Mouse (Mus musculus): Measurements from ENCODE around the gene Ist1. TPM values are rescaled to one million over a fixed set of nuclear protein-coding genes. Genes with fewer than 3 reads are reported as not detected.

The Ist1 gene
- polyA plus RNA-seq, 1 experiment, result 44.1 TPM

DNA sequence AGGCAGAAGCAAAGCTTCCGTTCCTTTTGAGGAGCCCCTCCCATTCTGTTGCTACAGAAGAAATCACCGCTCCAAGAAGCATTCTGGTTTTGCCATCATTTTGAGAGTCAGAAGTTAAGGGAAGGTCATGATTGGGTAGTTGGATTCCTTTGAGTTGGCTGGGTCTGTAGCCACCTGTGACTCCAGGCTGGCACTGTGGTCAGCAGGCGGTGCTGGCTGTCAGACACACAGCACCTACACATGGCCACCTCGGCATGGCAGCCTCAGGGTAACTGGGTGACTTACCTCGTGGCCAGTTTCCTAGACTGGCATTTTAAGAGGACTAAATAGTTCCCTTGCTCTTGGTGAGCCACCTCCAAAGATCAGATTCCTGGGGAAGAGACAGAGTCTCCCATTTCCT lies 51.8 kb downstream of the Ist1 start:
- Histone ChIP-seq H3K36me3 (ENCODE audit: control insufficient read depth, insufficient read depth) (no peaks in the 10 kb centered on the region), H3K79me2 (ENCODE audit: control insufficient read depth, insufficient read depth) (no peaks in the 10 kb centered on the region), H3ac (ENCODE audit: control insufficient read depth, insufficient read length) (no peak overlapping the region), H3K4me3 (no peak overlapping the region), H3K4me2 (ENCODE audit: low read depth) (no peak overlapping the region), H3K27me3 (ENCODE audit: control insufficient read depth, insufficient read depth, insufficient read length) (peaks cover 12% of the 10 kb centered on the region)
- peak in 2 of 3 experiments; percentile 29 to 52 for TF ChIP-seq MYOG (IDR thresholded peaks at IDR 0.05; ENCODE audit: control insufficient read depth in 1 of 3, insufficient read depth in 1 of 3, insufficient read length in 2 of 3, low read depth in 2 of 3)
- peak in 2 of 3 experiments; percentile 32 to 78 for TF ChIP-seq MYOD1 (IDR thresholded peaks at IDR 0.05; ENCODE audit: control insufficient read depth in 1 of 3, insufficient read length in 2 of 3, low read depth in 2 of 3)
- no peak for TF ChIP-seq E2F4 (IDR thresholded peaks at IDR 0.05; ENCODE audit: insufficient read depth)

DNA sequence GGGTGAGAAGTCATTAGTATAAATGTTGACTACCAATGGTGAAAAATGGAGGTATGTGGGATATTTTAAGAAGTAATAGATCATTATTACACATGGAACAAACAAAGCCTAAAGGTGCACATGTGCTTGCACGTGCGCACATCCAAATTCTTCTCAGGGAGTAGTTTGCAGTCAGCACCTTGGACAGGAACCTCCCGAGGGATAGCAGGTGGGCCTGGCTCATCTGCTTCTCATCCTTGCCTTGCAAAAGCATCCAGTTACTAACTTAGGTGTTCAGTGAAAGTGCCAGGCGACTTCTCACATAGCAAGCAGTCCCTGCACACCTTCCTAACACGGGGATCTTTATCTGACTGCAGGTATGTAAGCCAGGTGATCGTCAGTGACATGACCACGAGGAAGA lies 52.6 kb downstream of the Ist1 start:
- H3K79me2 ChIP-seq (ENCODE audit: control insufficient read depth, insufficient read depth), result no peaks in the 10 kb centered on the region
- no peaks in the 10 kb centered on the region for H3K36me3 ChIP-seq (ENCODE audit: control insufficient read depth, insufficient read depth)
- no peak overlapping the region for H3ac ChIP-seq (ENCODE audit: control insufficient read depth, insufficient read length)
- H3K4me2 ChIP-seq (ENCODE audit: low read depth), result no peak overlapping the region
- H3K27me3 ChIP-seq (ENCODE audit: control insufficient read depth, insufficient read depth, insufficient read length), result peaks cover 10% of the 10 kb centered on the region
- no peak overlapping the region for H3K4me3 ChIP-seq
- TF ChIP-seq SRF (IDR thresholded peaks at IDR 0.05; ENCODE audit: control insufficient read depth, insufficient read length, low read depth) (no peak), MYOD1 (IDR thresholded peaks at IDR 0.05; ENCODE audit: control insufficient read depth in 1 of 3, insufficient read length in 2 of 3, low read depth in 2 of 3) (peak in 1 of 3 experiments; percentile 31), MAX (IDR thresholded peaks at IDR 0.05; ENCODE audit: low read depth) (no peak), REST (IDR thresholded peaks at IDR 0.05; ENCODE audit: insufficient read depth, insufficient read length) (peak; percentile 58)

DNA sequence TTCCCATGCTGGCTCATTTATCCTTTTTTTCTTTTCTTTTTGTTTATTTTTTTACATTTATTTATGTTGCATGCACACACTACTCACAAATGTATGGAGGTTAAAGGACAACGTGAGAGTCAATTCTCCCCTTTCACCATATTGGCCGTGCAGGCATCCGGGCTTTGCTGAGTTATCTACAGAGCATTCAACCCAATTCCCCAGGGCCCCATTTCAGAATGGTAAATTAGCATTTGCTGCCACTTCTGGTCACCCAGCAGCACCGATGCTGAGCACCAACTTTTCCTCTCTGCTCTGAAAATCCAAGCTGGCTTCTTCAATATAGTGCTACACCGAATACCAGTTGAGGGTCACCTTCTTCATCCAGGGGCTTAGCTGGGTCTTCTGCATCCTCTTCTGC lies 54.2 kb downstream of the Ist1 start:
- H3K4me3 ChIP-seq, result no peak overlapping the region
- no peak overlapping the region for H3ac ChIP-seq (ENCODE audit: control insufficient read depth, insufficient read length)
- peaks cover 10% of the 10 kb centered on the region for H3K27me3 ChIP-seq (ENCODE audit: control insufficient read depth, insufficient read depth, insufficient read length)
- TF ChIP-seq E2F4 (IDR thresholded peaks at IDR 0.05; ENCODE audit: insufficient read depth) (no peak), REST (IDR thresholded peaks at IDR 0.05; ENCODE audit: insufficient read depth, insufficient read length) (no peak), MYOG (IDR thresholded peaks at IDR 0.05; ENCODE audit: control insufficient read depth in 1 of 3, insufficient read depth in 1 of 3, insufficient read length in 2 of 3, low read depth in 2 of 3) (no peak), POLR2A (IDR thresholded peaks at IDR 0.05; ENCODE audit: insufficient read length, low read depth) (no peak), CEBPB (IDR thresholded peaks at IDR 0.05; ENCODE audit: insufficient read depth, poor library complexity, severe bottlenecking) (no peak), SRF (IDR thresholded peaks at IDR 0.05; ENCODE audit: control insufficient read depth, insufficient read length, low read depth) (no peak), TCF3 (IDR thresholded peaks at IDR 0.05; ENCODE audit: insufficient read length, low read depth) (no peak), MAX (IDR thresholded peaks at IDR 0.05; ENCODE audit: low read depth) (no peak), TCF12 (IDR thresholded peaks at IDR 0.05; ENCODE audit: insufficient read depth, poor library complexity, severe bottlenecking) (no peak), POLR2AphosphoS2 (IDR thresholded peaks at IDR 0.05; ENCODE audit: insufficient read length, low read depth) (no peak), MYOD1 (IDR thresholded peaks at IDR 0.05; ENCODE audit: control insufficient read depth in 1 of 3, insufficient read length in 2 of 3, low read depth in 2 of 3) (no peak), USF1 (IDR thresholded peaks at IDR 0.05; ENCODE audit: low read depth) (no peak)
- no peak overlapping the region for H3K4me2 ChIP-seq (ENCODE audit: low read depth)
- H3K79me2 ChIP-seq (ENCODE audit: control insufficient read depth, insufficient read depth), result no peaks in the 10 kb centered on the region
- no peaks in the 10 kb centered on the region for H3K36me3 ChIP-seq (ENCODE audit: control insufficient read depth, insufficient read depth)

DNA sequence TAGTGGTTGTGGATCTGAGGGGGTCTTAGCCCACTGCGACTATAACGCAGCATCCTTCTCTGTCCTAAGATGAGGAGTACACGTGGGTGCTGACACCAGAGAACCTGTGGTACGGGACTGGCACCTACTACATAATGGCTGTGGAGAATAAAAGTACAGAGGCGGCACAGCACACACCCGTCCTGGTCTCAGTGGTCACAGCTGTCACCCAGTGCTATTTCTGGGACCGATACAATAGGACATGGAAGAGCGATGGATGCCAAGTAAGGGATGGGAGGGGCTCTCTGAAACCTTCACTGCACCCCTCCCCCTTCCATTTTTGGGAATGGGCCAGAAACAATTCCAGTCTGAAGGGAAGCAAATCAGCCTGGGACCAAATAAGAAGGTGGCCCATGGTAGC lies 57.9 kb downstream of the Ist1 start:
- no peak overlapping the region for H3ac ChIP-seq (ENCODE audit: control insufficient read depth, insufficient read length)
- TF ChIP-seq MYOD1 (IDR thresholded peaks at IDR 0.05; ENCODE audit: control insufficient read depth in 1 of 3, insufficient read length in 2 of 3, low read depth in 2 of 3) (peak; percentile 22 to 94 (median 58)), TCF12 (IDR thresholded peaks at IDR 0.05; ENCODE audit: insufficient read depth, poor library complexity, severe bottlenecking) (peak; percentile 31), MYOG (IDR thresholded peaks at IDR 0.05; ENCODE audit: control insufficient read depth in 1 of 3, insufficient read depth in 1 of 3, insufficient read length in 2 of 3, low read depth in 2 of 3) (peak; percentile 26 to 89 (median 85)), TCF3 (IDR thresholded peaks at IDR 0.05; ENCODE audit: insufficient read length, low read depth) (no peak)
- no peaks in the 10 kb centered on the region for H3K79me2 ChIP-seq (ENCODE audit: control insufficient read depth, insufficient read depth)
- H3K4me2 ChIP-seq (ENCODE audit: low read depth), result no peak overlapping the region
- no peak overlapping the region for H3K4me3 ChIP-seq
- peaks cover 20% of the 10 kb centered on the region for H3K27me3 ChIP-seq (ENCODE audit: control insufficient read depth, insufficient read depth, insufficient read length)
- H3K36me3 ChIP-seq (ENCODE audit: control insufficient read depth, insufficient read depth), result no peaks in the 10 kb centered on the region

DNA sequence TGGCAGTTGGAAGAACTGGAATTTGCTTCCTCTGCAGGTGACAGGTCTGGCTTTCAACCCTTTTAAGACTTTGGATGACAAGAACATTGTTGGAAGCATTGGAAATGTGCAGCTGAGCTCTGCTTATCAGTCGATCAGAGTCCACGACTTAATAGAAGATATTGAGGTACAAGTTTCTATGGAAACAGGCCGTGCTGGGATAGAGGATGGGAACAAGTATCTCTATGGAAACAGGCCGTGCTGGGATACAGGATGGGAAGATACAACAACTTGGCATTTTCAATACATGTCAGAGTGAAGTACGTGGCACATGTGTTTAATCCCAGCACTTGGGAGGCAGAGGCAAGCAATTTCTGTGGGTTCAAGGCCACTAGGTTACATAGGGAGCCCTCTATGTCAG lies 60.6 kb downstream of the Ist1 start:
- Histone ChIP-seq H3K79me2 (ENCODE audit: control insufficient read depth, insufficient read depth) (no peaks in the 10 kb centered on the region), H3K36me3 (ENCODE audit: control insufficient read depth, insufficient read depth) (no peaks in the 10 kb centered on the region), H3K27me3 (ENCODE audit: control insufficient read depth, insufficient read depth, insufficient read length) (peaks cover 18% of the 10 kb centered on the region), H3ac (ENCODE audit: control insufficient read depth, insufficient read length) (no peak overlapping the region), H3K4me2 (ENCODE audit: low read depth) (no peak overlapping the region), H3K4me3 (no peak overlapping the region)
- TF ChIP-seq TCF3 (IDR thresholded peaks at IDR 0.05; ENCODE audit: insufficient read length, low read depth), result no peak
- no peak for TF ChIP-seq SRF (IDR thresholded peaks at IDR 0.05; ENCODE audit: control insufficient read depth, insufficient read length, low read depth)
- TF ChIP-seq CEBPB (IDR thresholded peaks at IDR 0.05; ENCODE audit: insufficient read depth, poor library complexity, severe bottlenecking), result no peak

DNA sequence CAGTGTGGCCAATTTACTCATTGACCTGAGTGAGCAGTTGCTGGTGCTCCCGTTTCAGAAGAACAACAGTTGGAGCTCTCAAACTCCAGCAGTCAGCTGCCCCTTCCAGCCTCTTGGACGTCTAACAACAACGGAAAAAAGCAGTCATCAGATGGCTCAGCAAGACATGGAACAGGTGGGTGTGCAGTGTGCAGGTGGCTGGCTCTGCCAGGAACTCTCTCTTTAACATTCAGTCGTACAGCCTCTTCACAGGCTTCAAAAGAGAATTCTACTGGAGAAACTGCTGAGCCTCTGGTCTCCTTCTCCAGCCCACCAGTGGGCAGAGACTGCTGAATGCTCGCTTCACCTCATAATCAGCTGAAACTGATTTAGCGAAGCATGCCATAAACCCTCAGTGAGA lies 64.4 kb downstream of the Ist1 start:
- H3ac ChIP-seq (ENCODE audit: control insufficient read depth, insufficient read length), result no peak overlapping the region
- no peak for TF ChIP-seq TCF3 (IDR thresholded peaks at IDR 0.05; ENCODE audit: insufficient read length, low read depth)
- no peak for TF ChIP-seq MAX (IDR thresholded peaks at IDR 0.05; ENCODE audit: low read depth)
- peak in 1 of 3 experiments; percentile 5 for TF ChIP-seq MYOG (IDR thresholded peaks at IDR 0.05; ENCODE audit: control insufficient read depth in 1 of 3, insufficient read depth in 1 of 3, insufficient read length in 2 of 3, low read depth in 2 of 3)
- no peak for TF ChIP-seq POLR2A (IDR thresholded peaks at IDR 0.05; ENCODE audit: insufficient read length, low read depth)
- TF ChIP-seq MYOD1 (IDR thresholded peaks at IDR 0.05; ENCODE audit: control insufficient read depth in 1 of 3, insufficient read length in 2 of 3, low read depth in 2 of 3), result no peak
- TF ChIP-seq CEBPB (IDR thresholded peaks at IDR 0.05; ENCODE audit: insufficient read depth, poor library complexity, severe bottlenecking), result no peak
- peaks cover 18% of the 10 kb centered on the region for H3K27me3 ChIP-seq (ENCODE audit: control insufficient read depth, insufficient read depth, insufficient read length)
- no peak overlapping the region for H3K4me2 ChIP-seq (ENCODE audit: low read depth)
- H3K4me3 ChIP-seq, result no peak overlapping the region
- H3K79me2 ChIP-seq (ENCODE audit: control insufficient read depth, insufficient read depth), result no peaks in the 10 kb centered on the region
- no peaks in the 10 kb centered on the region for H3K36me3 ChIP-seq (ENCODE audit: control insufficient read depth, insufficient read depth)

Data from myocyte (in vitro differentiated cells).